Mouse (Mus musculus): Measurements from ENCODE around the gene Nsrp1.

The Nsrp1 gene

DNA sequence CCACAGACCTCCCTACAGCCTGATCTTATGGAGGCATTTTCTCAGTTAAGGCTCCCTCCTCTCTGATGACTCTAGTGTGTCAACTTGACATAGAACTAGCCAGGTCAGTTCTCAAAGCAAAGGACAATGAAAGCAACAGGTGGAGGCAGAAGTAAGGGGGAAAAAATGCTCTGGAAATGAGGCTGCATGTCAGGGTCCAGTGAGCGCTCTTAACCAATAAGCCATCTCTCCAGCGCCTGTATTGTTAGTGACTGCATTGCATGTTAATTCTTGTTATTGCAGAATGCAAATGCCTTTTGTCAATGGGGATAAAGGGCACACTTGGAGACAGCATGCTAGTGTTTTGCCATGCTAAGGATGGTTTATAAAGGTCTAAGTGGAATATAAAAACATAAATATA, 35.4 kb downstream of the Nsrp1 start:
- DNase-seq (ENCODE audit: low spot score) = no peak

DNA sequence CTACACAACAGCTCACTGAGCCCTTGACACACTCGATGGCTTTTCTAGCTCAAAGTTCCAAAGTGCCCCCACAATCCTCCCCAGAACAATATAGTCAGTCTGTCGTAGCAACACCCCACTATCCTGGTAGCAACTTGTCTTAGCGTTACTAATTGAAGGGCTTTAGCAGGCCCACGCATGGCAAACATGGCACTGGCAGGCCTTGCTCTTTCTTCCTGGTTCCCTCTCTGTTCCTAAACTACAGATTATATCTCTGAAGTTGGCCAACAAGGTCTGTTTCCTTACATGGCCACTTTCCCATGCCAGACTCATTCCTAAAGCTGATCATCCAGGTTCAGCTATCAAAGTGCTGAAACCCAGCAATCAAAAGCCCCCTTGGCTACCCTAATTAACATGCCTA, 36.3 kb downstream of the Nsrp1 start:
- DNase-seq (ENCODE audit: low spot score) = no peak

DNA sequence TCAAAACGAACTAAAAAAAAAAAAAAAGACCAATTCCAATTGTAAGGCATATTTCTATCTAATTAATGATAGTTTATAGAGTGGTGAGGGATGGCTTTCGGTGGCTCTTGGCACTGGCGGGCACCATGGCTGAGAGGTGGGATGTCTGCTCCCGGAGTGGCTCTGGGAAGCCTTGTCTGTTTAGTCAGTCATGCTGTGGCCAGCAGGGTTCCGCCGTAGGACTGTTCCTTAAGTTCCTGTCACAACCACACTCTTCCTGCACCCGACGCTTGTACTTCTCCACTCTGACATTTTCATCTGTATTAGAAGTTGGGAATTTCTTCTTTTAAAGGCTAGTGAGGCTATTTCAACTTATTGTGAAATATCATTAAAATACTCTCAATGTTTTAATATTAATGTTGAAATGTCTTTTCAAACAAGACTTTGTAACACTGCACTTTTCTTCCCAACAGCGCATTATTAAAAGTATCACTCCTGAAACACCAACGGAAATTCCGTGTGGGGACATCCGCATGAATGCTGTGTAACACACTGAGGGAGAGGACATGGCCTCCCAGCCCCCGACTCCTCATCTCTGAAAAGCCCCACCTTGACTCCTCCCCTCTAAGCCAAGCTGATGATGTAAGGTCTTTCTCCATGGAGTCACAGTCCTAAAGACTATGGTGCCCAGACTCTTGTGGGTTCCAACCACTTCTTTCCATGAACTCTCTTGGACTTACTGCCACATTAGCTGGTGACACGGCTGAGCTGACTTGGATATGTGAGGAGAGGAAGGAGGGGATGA, 46.9 kb downstream of the Nsrp1 start:
- DNase-seq (ENCODE audit: low spot score) = no peak

DNA sequence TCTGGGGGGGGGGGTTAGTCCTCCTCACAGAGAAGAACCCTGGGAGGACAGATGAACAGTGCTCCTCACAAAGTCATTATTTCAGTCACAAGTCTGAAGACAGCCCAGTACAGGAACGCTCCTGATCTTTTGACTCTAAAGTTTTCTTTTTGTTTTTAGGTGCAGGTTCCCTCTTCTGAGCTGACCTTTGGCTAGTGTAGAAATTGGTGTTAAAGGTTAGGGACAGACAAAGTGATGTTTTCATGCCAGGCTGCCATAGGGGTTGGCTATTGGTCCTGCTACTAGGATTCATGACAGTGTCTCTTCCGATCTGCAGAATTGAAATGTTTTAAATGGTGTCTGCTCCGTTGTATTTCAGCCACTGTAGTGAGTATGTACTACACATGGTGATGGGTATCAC, 50.1 kb downstream of the Nsrp1 start:
- no peak for DNase-seq (ENCODE audit: low spot score)

DNA sequence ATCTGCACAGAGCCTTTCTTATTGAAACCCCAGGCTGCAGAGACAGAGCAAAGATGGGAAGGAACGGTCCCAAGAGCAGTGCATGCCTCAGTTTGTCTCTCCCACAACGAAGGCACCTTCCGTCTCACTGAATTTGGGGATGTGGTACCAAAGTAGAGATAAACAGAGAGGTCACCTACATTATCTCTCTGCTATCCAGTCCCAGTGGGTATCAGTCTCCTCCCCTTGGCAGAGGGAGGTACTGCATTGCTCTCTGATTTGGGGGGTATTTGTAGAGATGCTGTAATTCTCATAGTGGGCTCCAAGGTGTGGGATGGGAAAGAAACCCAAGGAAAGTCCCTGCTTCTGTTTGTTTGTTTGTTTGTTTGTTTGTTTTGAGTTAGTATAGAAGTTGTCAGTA, 51.7 kb downstream of the Nsrp1 start:
- no peak for DNase-seq (ENCODE audit: low spot score)

DNA sequence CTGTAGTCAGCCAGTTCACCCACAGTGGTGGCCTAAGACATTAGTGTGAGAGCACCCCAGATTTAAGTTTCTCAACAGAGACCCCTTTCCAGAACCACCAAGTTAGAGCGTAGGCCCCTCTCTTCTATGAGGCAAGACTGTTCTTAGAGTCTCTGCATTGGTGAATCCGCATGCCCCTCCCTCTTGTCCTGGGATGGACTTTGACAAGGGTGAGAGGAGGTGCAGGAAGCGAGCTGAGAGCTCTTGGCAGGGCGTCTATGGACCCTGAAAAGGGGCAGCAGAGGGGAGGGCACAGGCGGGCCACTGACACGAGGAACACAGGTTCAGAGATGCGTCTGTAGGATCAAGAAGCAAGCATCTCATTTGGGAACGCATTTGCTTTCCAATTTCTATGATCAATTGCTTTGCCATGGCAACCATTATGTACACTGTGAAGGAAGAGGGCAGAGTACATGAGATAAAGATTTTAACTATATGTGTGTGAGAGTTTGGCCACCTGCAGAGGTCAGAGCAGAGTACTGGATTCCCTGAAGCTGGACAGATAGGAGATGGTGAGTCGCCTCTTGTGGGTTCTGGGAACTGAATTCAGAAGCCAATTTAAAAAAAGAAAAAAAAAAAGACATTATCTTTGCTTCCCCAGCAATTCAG, 56.4 kb downstream of the Nsrp1 start:
- no peak for DNase-seq (ENCODE audit: low spot score)

DNA sequence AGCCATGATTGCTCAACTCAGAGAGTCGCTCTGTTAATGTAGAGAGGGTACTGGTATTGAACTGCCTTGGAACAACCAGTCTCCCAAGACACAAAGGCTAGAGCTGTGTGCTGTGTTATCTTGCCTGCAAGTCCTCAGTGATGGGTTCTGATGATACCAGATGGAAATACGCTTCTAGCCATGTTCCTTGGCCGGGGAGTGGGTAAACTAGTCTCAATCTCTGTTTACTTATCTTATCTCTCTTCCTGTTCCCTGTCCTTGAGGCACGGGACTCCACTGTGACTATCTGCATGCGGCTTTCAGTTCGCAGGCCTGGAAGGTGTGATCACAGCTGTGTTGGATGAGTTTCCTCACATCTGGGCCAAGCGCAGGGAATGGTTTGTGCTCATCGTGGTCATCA, 58.7 kb downstream of the Nsrp1 start:
- DNase-seq (ENCODE audit: low spot score) = no peak

DNA sequence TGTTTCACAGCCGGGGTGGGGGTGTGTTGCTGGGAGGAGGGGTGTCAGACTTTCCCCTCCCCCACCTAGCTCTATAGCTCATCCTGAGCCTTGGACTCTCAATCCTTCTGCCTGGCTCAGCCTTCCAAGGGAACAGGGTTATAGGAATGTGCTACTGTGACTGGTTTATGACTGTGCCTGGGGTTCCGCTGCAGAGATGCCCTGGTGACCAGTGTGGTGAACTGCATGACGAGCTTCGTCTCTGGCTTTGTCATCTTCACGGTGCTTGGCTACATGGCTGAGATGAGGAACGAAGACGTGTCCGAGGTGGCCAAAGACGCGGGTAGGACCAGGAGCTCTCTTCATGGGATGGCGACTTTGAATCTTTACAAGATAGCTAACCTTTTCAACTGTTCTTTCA, 60.2 kb downstream of the Nsrp1 start:
- no peak for DNase-seq (ENCODE audit: low spot score)

DNA sequence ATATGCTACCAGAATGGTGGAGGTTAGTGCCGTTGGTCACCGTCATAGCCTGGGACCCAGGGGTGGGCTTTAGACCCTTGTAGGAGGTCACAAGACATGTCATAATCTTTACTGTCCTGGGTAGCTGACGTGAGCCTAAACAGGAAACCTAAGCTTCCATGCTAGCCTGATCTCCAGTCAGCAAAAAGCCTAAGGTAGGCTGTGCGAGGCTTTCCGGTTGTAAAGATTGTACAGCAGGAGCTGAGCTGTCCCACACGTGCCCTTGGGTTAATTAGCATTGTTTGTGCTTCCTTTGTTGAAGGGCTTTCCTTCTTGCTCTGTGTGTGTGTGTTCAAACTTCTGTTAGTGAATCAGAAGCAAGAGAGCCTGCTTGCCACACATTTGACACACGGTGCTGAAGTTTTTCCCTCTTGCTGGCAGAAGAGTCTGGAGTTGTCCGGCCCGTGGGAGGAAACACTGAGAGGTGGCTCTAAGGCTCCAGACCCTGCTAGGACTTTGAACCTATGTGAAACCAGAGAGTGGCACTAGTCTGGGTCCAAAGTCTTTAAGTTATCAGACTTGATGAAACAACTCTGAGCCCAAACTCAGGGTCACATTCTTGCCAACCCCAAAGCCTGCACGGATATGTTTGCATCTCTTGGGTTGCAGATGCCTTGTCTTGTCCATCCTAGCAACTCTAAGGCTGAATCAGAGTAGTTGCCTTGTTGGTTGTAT, 67.3 kb downstream of the Nsrp1 start:
- DNase-seq (ENCODE audit: low spot score) = no peak

DNA sequence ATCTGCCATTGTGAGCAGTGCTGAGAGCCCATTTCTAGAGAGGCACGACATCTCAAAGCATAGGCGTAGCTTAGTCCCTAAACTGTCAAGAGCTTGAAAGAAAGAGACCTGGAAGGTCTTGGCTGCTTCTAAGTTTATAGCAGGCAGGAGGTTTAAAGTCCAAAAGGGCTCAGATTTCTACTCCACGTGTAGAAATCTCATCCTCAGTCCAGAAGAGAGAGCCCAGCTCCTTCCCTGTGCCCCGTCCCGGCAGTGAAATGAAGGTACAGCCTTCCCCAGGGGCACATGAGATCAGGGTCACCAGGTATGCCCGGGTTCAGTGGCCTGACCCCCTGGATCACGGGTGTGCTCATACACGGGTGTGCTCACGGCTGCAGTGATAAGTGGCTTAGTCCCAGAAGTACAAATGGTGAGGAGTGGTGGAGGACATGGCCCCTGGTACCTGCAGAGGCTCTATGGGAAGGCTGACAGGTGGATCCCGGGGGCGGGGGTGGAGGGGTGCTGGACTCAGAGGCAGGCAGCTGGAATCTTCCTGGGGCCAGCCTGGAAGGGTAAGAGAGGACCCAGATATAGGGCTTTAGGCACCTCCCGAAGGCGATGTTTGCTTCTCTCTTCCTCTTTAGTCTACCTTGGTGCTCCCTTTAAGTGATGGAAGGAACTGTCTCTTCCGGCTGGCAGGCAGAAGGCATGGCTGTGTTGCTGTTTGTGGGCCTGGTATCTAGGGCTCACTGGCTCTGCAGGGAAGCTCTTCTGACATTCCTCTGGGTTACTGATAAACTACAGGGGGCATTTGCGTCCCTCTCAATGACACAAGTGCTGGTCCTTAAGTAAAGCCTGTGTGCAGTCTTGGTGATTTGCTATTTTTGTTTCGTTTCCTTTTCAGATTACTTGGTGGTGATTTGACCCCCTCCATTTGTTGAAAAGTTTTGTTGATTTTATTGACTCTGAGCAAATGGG, 68.9 kb downstream of the Nsrp1 start:
- no peak for DNase-seq (ENCODE audit: low spot score)

DNA sequence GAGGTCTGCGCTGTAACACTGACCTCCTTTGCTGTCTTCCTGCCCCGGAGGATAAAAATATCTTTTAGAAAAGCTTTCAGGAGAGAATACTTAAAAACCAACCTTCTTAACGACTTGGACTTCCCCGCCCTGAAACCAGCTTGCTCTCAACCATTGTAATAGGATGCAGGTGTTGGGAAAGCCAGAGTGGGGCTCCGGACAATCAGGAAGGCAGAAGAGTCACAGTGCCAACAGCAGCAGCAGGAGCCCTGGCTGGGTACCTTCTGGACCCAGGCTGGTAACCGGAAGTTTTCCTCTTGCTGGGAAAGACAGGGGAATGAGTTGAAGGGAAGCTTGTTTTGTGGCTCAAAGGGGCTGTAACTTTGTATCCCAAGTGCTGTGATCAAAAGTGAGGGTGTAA, 71.6 kb downstream of the Nsrp1 start:
- DNase-seq (ENCODE audit: low spot score) = no peak

DNA sequence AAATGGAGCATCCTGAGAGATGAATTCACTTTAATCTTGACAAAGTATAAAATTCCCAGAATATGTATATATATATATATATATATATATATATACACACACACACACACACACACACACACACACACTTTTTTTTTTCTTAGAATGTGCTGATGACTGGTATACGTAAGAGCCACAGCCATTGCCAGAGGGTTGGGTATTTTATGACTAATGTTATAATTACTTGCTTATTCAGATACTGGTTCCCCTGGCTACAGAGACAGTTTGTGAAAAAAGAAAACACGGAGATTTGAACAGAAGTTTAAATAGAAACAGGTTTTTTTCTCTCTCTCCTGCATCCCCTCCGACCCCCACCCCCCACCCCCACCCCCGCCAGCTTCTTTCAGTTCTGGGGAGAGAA, 72.4 kb downstream of the Nsrp1 start:
- DNase-seq (ENCODE audit: low spot score) = no peak

DNA sequence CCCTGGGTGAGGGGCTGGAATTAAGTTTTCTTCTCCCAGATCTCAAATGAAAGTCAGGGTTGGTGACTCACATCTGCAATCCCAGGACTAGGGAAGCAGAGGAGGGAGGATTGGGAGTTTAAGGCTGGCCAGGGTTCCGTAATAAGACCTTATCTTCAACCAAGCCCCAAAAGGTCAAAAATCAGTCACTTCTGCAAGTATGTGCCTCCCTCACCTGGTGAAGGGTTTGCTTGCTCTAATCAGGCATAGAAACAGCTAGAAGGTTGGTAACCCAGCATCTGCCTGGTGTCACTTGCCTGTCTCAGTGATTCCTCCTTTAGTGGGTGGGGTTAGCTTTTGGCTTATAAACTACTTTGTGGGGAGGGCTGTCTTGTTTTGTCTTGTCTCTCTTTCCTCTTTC, 75.9 kb downstream of the Nsrp1 start:
- DNase-seq (ENCODE audit: low spot score) = no peak

DNA sequence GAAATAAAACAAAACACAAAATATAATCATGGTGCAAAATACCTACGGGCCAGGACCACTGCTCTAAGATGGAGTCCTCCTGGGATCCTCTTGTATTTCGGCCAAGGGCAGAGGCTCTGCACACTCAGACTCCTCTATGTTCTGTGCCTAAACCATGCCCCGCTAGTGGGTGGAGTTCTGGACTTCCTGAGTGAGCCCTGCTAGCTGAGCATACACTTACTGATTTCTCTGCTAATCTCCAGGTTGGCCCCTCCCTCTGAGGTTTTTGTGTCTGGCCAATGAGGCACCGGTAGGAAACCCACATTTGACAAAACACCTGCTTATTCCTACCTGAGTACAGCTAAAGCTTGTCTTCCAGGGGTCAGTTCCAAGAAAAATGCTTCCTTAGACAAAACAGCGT, 77.5 kb downstream of the Nsrp1 start:
- no peak for DNase-seq (ENCODE audit: low spot score)

DNA sequence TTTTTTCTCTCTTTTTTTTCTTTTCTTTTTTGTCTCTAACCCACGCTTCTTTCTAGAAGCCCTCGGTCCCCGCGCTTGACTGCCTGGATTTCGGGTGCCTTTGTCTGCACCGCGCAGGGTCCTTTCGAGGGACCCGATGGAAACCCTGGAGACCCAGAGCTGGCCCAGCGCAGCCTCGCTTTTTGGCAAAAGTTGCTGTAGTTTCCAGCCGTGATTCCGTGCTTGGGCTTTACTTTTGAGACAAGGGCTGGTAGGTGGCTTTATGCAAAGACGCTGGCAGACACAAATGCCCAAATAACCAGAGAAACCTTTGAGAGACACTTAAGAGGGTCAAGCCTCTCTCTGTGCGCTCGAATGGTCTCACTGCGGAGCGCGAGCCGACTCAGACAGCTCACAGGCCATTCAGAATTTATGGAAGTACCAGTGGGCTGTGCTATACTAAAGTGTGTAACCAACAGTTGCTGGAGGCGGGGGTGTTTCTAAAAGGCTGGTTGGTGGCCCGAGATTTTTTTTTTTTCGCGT, 79.5 kb downstream of the Nsrp1 start:
- peak; percentile 41 for DNase-seq (ENCODE audit: low spot score)

DNA sequence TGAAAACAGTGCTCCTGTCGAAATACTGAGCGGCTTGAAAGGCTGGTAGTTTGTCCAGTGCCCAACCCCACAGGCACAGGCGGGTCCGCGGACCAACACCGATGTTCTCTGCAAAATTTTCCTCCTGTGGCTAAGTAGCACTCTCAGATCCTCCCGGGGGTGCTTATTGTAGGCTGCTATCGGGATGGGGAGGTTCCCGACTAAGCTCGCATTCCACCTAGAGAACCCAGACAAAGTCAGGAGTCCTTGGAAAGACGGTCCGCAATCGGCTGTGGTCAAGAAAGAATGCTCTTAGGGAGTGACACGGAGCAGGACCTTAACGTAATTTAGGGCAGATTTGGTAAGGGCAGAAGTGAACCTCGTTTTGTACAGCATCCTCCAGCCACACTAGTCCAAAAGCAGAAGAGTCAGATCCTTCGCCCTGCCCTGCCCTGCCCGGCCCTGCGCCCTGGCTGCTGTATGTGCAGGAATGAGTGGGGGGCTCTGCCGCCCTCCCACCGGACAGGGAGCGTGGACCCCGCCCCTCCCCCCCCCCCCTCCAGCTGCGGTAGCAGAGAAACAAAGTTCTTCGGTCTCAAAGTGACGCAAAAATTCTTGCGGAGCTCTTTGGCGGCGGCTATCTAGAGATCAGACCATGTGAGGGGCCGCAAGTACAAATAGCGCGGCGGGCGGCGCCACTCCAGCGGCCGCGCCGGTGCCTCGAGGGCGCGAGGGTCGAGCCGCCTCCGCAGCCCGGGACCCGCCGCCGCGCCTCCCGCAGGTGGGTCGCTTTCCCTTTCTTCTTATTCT, 80.1 kb downstream of the Nsrp1 start, which contains the start of gene Slc6a4:
TSS of gene Slc6a4 (plus strand) at position 688 of the 789 bp plus-strand sequence.
- peak; percentile 55 for DNase-seq (ENCODE audit: low spot score)

DNA sequence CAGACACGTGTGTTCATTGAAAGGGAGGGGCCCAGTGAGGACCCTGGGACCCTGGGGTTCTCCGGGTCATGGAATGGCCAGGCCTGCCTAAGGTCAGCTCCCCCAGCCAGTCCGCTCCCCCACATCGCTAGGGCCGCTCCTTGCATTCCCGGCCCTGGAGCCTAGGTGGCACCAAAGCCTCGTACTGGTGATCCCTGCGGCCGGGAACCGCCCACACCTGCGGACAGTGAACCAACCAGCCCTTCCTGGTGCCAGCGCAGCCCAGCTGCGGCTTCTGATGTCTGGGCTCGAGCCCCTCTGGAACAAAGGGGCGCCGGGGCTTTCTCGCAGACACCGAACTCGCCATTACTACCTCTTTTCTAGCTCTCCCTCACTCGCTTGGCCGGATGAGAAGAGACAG, 80.9 kb downstream of the Nsrp1 start:
- peak; percentile 89 for DNase-seq (ENCODE audit: low spot score)

DNA sequence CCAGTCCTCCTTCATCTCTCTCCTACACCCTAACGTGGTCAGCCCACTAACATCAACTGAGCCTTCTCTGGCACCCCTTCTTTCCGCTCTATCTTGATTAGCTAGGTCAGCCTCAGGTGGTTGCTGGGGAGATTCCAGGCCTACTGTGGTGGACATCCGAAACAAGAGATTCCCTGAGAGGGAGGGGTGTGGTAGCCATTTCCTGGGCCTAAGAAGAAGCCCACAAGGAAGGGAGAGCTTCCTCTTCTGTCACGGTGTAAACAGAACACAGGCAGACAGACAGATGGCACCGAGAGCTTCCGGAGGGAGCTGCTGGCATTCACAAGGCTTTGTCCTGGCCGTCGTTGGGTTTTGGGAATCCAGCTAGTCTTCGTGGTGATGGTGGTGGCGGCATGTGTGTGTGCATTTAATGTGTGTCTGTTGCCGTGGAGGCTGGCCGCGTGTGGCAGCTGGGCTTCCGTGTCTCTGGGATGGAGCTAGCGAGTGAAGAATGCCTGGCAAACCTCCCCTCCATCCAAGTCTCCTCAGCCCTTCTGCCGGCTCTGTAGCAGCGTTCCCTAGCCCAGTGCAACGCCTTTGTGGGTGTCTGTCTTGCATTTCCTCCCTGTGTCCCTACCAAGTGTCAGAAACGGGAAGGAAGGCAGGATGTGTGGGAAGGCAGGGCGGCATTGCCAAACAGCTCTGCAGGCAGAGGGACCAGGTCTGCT, 82.1 kb downstream of the Nsrp1 start:
- no peak for DNase-seq (ENCODE audit: low spot score)

All from embryo, embryonic 10 days (tissue).